27 mouse cellular contexts compared by ENCODE assay signal in genomic region chr9:109116205-109116604, GRCm38 (mm10). TPM values are rescaled to one million over a fixed set of nuclear protein-coding genes. Genes with fewer than 3 reads are reported as not detected.
DNase-seq lines count a peak whose midpoint lies in the region; ATAC-seq and TF ChIP-seq lines count a peak whose summit lies in the region.
"Had no signal": no experiment of that assay in that cellular context is flagged by ENCODE, and none has a peak within 500 bp of the region (broad histone marks: within the 10 kb centered on the region; RNA-seq: fewer than 3 reads in every experiment).

No protein-coding gene starts in this region.

- DNase-seq in hindbrain, embryonic 10.5 days (ENCODE audit: low spot score), result peak; percentile 2
- peak; percentile 6 for DNase-seq in ovary, postnatal 36 days (ENCODE audit: low spot score)
- DNase-seq in ovary, postnatal 10 days (ENCODE audit: low spot score), result no peak
- peak; percentile 58 for DNase-seq in adrenal gland, postnatal 25 days
- peak; percentile 10 for DNase-seq in stomach, postnatal 0 days (ENCODE audit: low spot score)
- DNase-seq: cerebellum, adult 11 months; cerebellum, adult 9-10 months; gastrocnemius, postnatal 10 days; heart, adult 2 months; heart, postnatal 14 days had no signal

- no peaks in the 10 kb centered on the region for H3K27me3 ChIP-seq in hindbrain, embryonic 10.5 days (ENCODE audit: insufficient read depth, poor library complexity, severe bottlenecking)
- no peaks in the 10 kb centered on the region for H3K27me3 ChIP-seq in hindbrain, embryonic 13.5 days
- H3K27me3 ChIP-seq in stomach, postnatal 0 days (ENCODE audit: control insufficient read depth, insufficient read depth, low read length), result no peaks in the 10 kb centered on the region
- no peaks in the 10 kb centered on the region for H3K27me3 ChIP-seq in forebrain, embryonic 12.5 days
- H3K27me3 ChIP-seq: embryonic facial prominence, embryonic 12.5 days; heart, embryonic 15.5 days had no signal

- no peak overlapping the region for H3K4me3 ChIP-seq in hindbrain, embryonic 10.5 days
- H3K4me3 ChIP-seq in hindbrain, embryonic 13.5 days, result no peak overlapping the region
- H3K4me3 ChIP-seq in stomach, postnatal 0 days (ENCODE audit: low read depth, low read length), result no peak overlapping the region
- H3K4me3 ChIP-seq in forebrain, embryonic 12.5 days (replicated peaks), result no peak overlapping the region
- H3K4me3 ChIP-seq: embryonic facial prominence, embryonic 12.5 days; heart, adult 2 months; heart, embryonic 15.5 days had no signal

- no peaks in the 10 kb centered on the region for H3K9me3 ChIP-seq in hindbrain, embryonic 10.5 days
- no peaks in the 10 kb centered on the region for H3K9me3 ChIP-seq in hindbrain, embryonic 13.5 days
- no peaks in the 10 kb centered on the region for H3K9me3 ChIP-seq in stomach, postnatal 0 days (ENCODE audit: control insufficient read depth, low read length)
- H3K9me3 ChIP-seq in forebrain, embryonic 12.5 days, result no peaks in the 10 kb centered on the region
- H3K9me3 ChIP-seq: embryonic facial prominence, embryonic 12.5 days; heart, embryonic 15.5 days had no signal

- no peak overlapping the region for H3K4me2 ChIP-seq in hindbrain, embryonic 13.5 days
- no peak overlapping the region for H3K4me2 ChIP-seq in stomach, postnatal 0 days (replicated peaks; ENCODE audit: low read depth)
- H3K4me2 ChIP-seq in forebrain, embryonic 12.5 days, result no peak overlapping the region
- H3K4me2 ChIP-seq: embryonic facial prominence, embryonic 12.5 days; heart, embryonic 11.5 days; heart, embryonic 15.5 days had no signal

- TF ChIP-seq CTCF in stomach, postnatal 0 days (IDR thresholded peaks at IDR 0.05; ENCODE audit: low read depth), result no peak

- H3K36me3 ChIP-seq in hindbrain, embryonic 10.5 days, result peaks cover 97% of the 10 kb centered on the region
- peaks cover 96% of the 10 kb centered on the region for H3K36me3 ChIP-seq in hindbrain, embryonic 13.5 days
- peaks cover 20% of the 10 kb centered on the region for H3K36me3 ChIP-seq in stomach, postnatal 0 days (ENCODE audit: control insufficient read depth, insufficient read depth, low read length)
- H3K36me3 ChIP-seq in forebrain, embryonic 12.5 days (replicated peaks), result peaks cover 91% of the 10 kb centered on the region

- ATAC-seq in hindbrain, embryonic 13.5 days (ENCODE audit: low FRiP score), result no peak
- no peak for ATAC-seq in stomach, postnatal 0 days (ENCODE audit: low FRiP score, low TSS enrichment)
- ATAC-seq in forebrain, embryonic 12.5 days (ENCODE audit: low FRiP score), result no peak
- ATAC-seq in CD4-positive, CD25-positive, alpha-beta regulatory T cell, adult 4 months, result no peak
- ATAC-seq: forebrain, embryonic 16.5 days; hindbrain, embryonic 16.5 days; inflammation-experienced regulatory T-cells, adult 6 months; intestine, postnatal 0 days had no signal

- H3K4me1 ChIP-seq in hindbrain, embryonic 10.5 days (replicated peaks), result no peaks in the 10 kb centered on the region
- H3K4me1 ChIP-seq in hindbrain, embryonic 13.5 days (replicated peaks), result no peaks in the 10 kb centered on the region
- H3K4me1 ChIP-seq in stomach, postnatal 0 days (replicated peaks; ENCODE audit: control insufficient read depth, insufficient read depth), result no peaks in the 10 kb centered on the region
- no peaks in the 10 kb centered on the region for H3K4me1 ChIP-seq in forebrain, embryonic 12.5 days
- H3K4me1 ChIP-seq: embryonic facial prominence, embryonic 12.5 days; heart, embryonic 15.5 days had no signal

- H3K27ac ChIP-seq in hindbrain, embryonic 10.5 days, result no peak overlapping the region
- H3K27ac ChIP-seq in hindbrain, embryonic 13.5 days, result no peak overlapping the region
- H3K27ac ChIP-seq in stomach, postnatal 0 days (replicated peaks), result no peak overlapping the region
- no peak overlapping the region for H3K27ac ChIP-seq in forebrain, embryonic 12.5 days
- H3K27ac ChIP-seq: embryonic facial prominence, embryonic 12.5 days; heart, adult 2 months; heart, embryonic 15.5 days had no signal

- WGBS in hindbrain, embryonic 10.5 days, result 91% methylated on average over 10 of the region's 10 CpGs
- 96% methylated on average over 10 of the region's 10 CpGs for WGBS in hindbrain, embryonic 13.5 days
- 89% methylated on average over 10 of the region's 10 CpGs for WGBS in stomach, postnatal 0 days
- WGBS in forebrain, embryonic 12.5 days, result 95% methylated on average over 10 of the region's 10 CpGs

- TF ChIP-seq EP300 in stomach, postnatal 0 days (optimal IDR thresholded peaks at IDR 0.05), result no peak

- no peak overlapping the region for H3K9ac ChIP-seq in hindbrain, embryonic 13.5 days
- no peak overlapping the region for H3K9ac ChIP-seq in stomach, postnatal 0 days (ENCODE audit: low read length)
- no peak overlapping the region for H3K9ac ChIP-seq in forebrain, embryonic 12.5 days
- H3K9ac ChIP-seq: embryonic facial prominence, embryonic 12.5 days; heart, embryonic 15.5 days had no signal

RNA-seq across cellular contexts. Expression of gene Plxnb1, which starts 21.0 kb away (rescaled TPM):
- polyA plus RNA-seq in hindbrain, embryonic 10.5 days (2016; fragmentation: Nextera tagmentation; extraction: Ambion mirVana), result 26.8 and 34.4 TPM in 2 replicates
- 22.5 and 27.2 TPM in 2 replicates for polyA plus RNA-seq in hindbrain, embryonic 13.5 days (2015; fragmentation: Nextera tagmentation; extraction: Ambion mirVana)
- 122 and 223 TPM in 2 replicates for total RNA-seq in adrenal gland, postnatal 25 days (2021)
- polyA plus RNA-seq in stomach, postnatal 0 days (2015; fragmentation: Nextera tagmentation; extraction: Ambion mirVana), result 3.0 and 3.7 TPM in 2 replicates
- polyA plus RNA-seq in forebrain, embryonic 12.5 days (2016; fragmentation: Nextera tagmentation; extraction: Ambion mirVana), result 39.9 and 44.4 TPM in 2 replicates
- polyA plus RNA-seq in CD4-positive, CD25-positive, alpha-beta regulatory T cell, adult 4 months (2017; shearing (Covaris generic)), result 1 to 10 TPM in 1 of 2 experiments, under 1 TPM in 1; 0.94 to 1.2 TPM

RNA-seq across cellular contexts. Expression of gene Tma7, which starts 33.8 kb away (rescaled TPM):
- 758 and 785 TPM in 2 replicates for polyA plus RNA-seq in hindbrain, embryonic 10.5 days (2016; fragmentation: Nextera tagmentation; extraction: Ambion mirVana)
- 741 and 764 TPM in 2 replicates for polyA plus RNA-seq in hindbrain, embryonic 13.5 days (2015; fragmentation: Nextera tagmentation; extraction: Ambion mirVana)
- 370 and 418 TPM in 2 replicates for total RNA-seq in adrenal gland, postnatal 25 days (2021)
- 416 and 424 TPM in 2 replicates for polyA plus RNA-seq in stomach, postnatal 0 days (2015; fragmentation: Nextera tagmentation; extraction: Ambion mirVana)
- 734 and 744 TPM in 2 replicates for polyA plus RNA-seq in forebrain, embryonic 12.5 days (2016; fragmentation: Nextera tagmentation; extraction: Ambion mirVana)
- polyA plus RNA-seq in CD4-positive, CD25-positive, alpha-beta regulatory T cell, adult 4 months (2017; shearing (Covaris generic)), result 100 to 1,000 TPM; 679 to 933 TPM

RNA-seq across cellular contexts. Expression of gene Ccdc51, which starts 33.9 kb away (rescaled TPM):
- 14.4 and 16.1 TPM in 2 replicates for polyA plus RNA-seq in hindbrain, embryonic 10.5 days (2016; fragmentation: Nextera tagmentation; extraction: Ambion mirVana)
- polyA plus RNA-seq in hindbrain, embryonic 13.5 days (2015; fragmentation: Nextera tagmentation; extraction: Ambion mirVana), result 14.6 and 14.7 TPM in 2 replicates
- total RNA-seq in adrenal gland, postnatal 25 days (2021), result 15.7 and 21.0 TPM in 2 replicates
- polyA plus RNA-seq in stomach, postnatal 0 days (2015; fragmentation: Nextera tagmentation; extraction: Ambion mirVana), result 8.9 and 9.9 TPM in 2 replicates
- 13.9 and 14.9 TPM in 2 replicates for polyA plus RNA-seq in forebrain, embryonic 12.5 days (2016; fragmentation: Nextera tagmentation; extraction: Ambion mirVana)
- 10 to 100 TPM; 13.5 to 16.0 TPM for polyA plus RNA-seq in CD4-positive, CD25-positive, alpha-beta regulatory T cell, adult 4 months (2017; shearing (Covaris generic))

RNA-seq across cellular contexts. Expression of gene Atrip, which starts 42.3 kb away (rescaled TPM):
- 30.5 and 32.1 TPM in 2 replicates for polyA plus RNA-seq in hindbrain, embryonic 10.5 days (2016; fragmentation: Nextera tagmentation; extraction: Ambion mirVana)
- polyA plus RNA-seq in hindbrain, embryonic 13.5 days (2015; fragmentation: Nextera tagmentation; extraction: Ambion mirVana), result 27.8 and 32.4 TPM in 2 replicates
- 18.1 and 20.5 TPM in 2 replicates for total RNA-seq in adrenal gland, postnatal 25 days (2021)
- 10.8 and 11.3 TPM in 2 replicates for polyA plus RNA-seq in stomach, postnatal 0 days (2015; fragmentation: Nextera tagmentation; extraction: Ambion mirVana)
- 32.4 and 32.5 TPM in 2 replicates for polyA plus RNA-seq in forebrain, embryonic 12.5 days (2016; fragmentation: Nextera tagmentation; extraction: Ambion mirVana)
- 10 to 100 TPM; 23.4 to 32.1 TPM for polyA plus RNA-seq in CD4-positive, CD25-positive, alpha-beta regulatory T cell, adult 4 months (2017; shearing (Covaris generic))

RNA-seq across cellular contexts. Expression of gene Fbxw21, which starts 45.6 kb away (rescaled TPM):
- not detected in 2 replicates for polyA plus RNA-seq in hindbrain, embryonic 10.5 days (2016; fragmentation: Nextera tagmentation; extraction: Ambion mirVana)
- not detected in 2 replicates for polyA plus RNA-seq in hindbrain, embryonic 13.5 days (2015; fragmentation: Nextera tagmentation; extraction: Ambion mirVana)
- not detected in 2 replicates for total RNA-seq in adrenal gland, postnatal 25 days (2021)
- not detected in 2 replicates for polyA plus RNA-seq in stomach, postnatal 0 days (2015; fragmentation: Nextera tagmentation; extraction: Ambion mirVana)
- not detected in 2 replicates for polyA plus RNA-seq in forebrain, embryonic 12.5 days (2016; fragmentation: Nextera tagmentation; extraction: Ambion mirVana)
- polyA plus RNA-seq in CD4-positive, CD25-positive, alpha-beta regulatory T cell, adult 4 months (2017; shearing (Covaris generic)), result not detected
- total RNA-seq: ES-E14; gastrocnemius, postnatal 10 days; gastrocnemius, postnatal 4 days; heart, adult 2 months; heart, postnatal 14 days had no signal
- polyA plus RNA-seq: brain, embryonic 14.5 days; cortical plate, adult 2 months; embryonic facial prominence, embryonic 12.5 days; forebrain, embryonic 11.5 days; forebrain, embryonic 16.5 days; frontal cortex, adult 2 months; heart, adult 2 months; heart, embryonic 11.5 days; heart, embryonic 15.5 days; hindbrain, embryonic 11.5 days; hindbrain, embryonic 16.5 days; inflammation-experienced regulatory T-cells, adult 6 months; intestine, postnatal 0 days had no signal
